Comparison of ENCODE assay signal across 8 mouse cellular contexts in the genomic region with DNA sequence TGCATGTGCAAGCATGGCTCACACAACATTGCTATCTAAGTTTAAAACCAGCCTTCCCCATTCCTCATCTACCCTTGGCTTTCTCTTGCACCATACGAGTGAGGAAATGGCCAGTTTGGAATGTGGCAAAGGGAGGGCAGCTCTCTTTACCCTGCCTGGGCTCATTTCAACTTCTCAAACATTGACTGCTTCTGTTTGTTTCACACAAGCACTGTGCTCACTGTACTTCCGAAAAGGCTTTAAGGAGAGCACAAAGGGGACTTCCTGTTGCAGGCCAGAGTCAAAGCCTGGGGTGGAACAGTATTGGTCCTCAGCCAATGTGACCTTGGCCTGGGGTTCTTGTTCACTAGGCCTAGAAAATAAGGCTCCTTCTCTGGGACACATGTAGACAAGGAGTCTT. TPM values are rescaled to one million over a fixed set of nuclear protein-coding genes. Genes with fewer than 3 reads are reported as not detected.
DNase-seq lines count a peak whose midpoint lies in the region; ATAC-seq and TF ChIP-seq lines count a peak whose summit lies in the region.

No protein-coding gene starts in this region.

- no peak for ATAC-seq in inflammation-experienced regulatory T-cells, adult 6 months
- no peak for ATAC-seq in midbrain, postnatal 0 days (ENCODE audit: low FRiP score)

- no peak for TF ChIP-seq POLR2A in kidney, adult 2 months (IDR thresholded peaks at IDR 0.05; ENCODE audit: low read depth, low read length)

- no peak overlapping the region for H3K4me2 ChIP-seq in midbrain, postnatal 0 days (ENCODE audit: low read depth, low read length, poor library complexity, severe bottlenecking)

- H3K4me3 ChIP-seq in heart, embryonic 10.5 days: no peak overlapping the region
- H3K4me3 ChIP-seq in kidney, adult 2 months (ENCODE audit: insufficient read depth, low read depth, low read length): no peak overlapping the region
- H3K4me3 ChIP-seq in midbrain, postnatal 0 days (ENCODE audit: low read depth, low read length): no peak overlapping the region

- TF ChIP-seq CTCF in kidney, adult 2 months (conservative IDR thresholded peaks at IDR 0.05; ENCODE audit: insufficient read depth, insufficient read length, low read depth, low read length): no peak
- TF ChIP-seq CTCF in midbrain, postnatal 0 days (IDR thresholded peaks at IDR 0.05): no peak

- H3K27ac ChIP-seq in heart, embryonic 10.5 days: no peak overlapping the region
- peak overlapping the region; percentile 72 for H3K27ac ChIP-seq in kidney, adult 2 months (ENCODE audit: insufficient read depth, low read depth, low read length)
- H3K27ac ChIP-seq in midbrain, postnatal 0 days (ENCODE audit: low read depth, low read length): no peak overlapping the region

- peaks cover 74% of the 10 kb centered on the region for H3K36me3 ChIP-seq in heart, embryonic 10.5 days
- peaks cover 10% of the 10 kb centered on the region; the same call in 1 of the 2 replicates for H3K36me3 ChIP-seq in kidney, adult 2 months (ENCODE audit: control insufficient read depth, insufficient read depth, low read length)
- peaks cover 4% of the 10 kb centered on the region; the same call in 1 of the 2 replicates for H3K36me3 ChIP-seq in midbrain, postnatal 0 days (ENCODE audit: insufficient read depth, low read length)

- peaks cover 4% of the 10 kb centered on the region for H3K4me1 ChIP-seq in heart, embryonic 10.5 days
- peaks cover 29% of the 10 kb centered on the region for H3K4me1 ChIP-seq in kidney, adult 2 months (ENCODE audit: control insufficient read depth, insufficient read depth, low read length)
- H3K4me1 ChIP-seq in midbrain, postnatal 0 days (ENCODE audit: insufficient read depth, low read length): no peaks in the 10 kb centered on the region

- H3K9ac ChIP-seq in midbrain, postnatal 0 days (replicated peaks; ENCODE audit: low read length, poor library complexity, severe bottlenecking): no peak overlapping the region

- WGBS in heart, embryonic 10.5 days: 62% methylated on average over 2 of the region's 2 CpGs
- 11% methylated on average over 2 of the region's 2 CpGs for WGBS in kidney, adult 2 months
- WGBS in midbrain, postnatal 0 days: 69% methylated on average over 2 of the region's 2 CpGs

- H3K27me3 ChIP-seq in heart, embryonic 10.5 days (ENCODE audit: insufficient read depth, poor library complexity, severe bottlenecking): no peaks in the 10 kb centered on the region
- no peaks in the 10 kb centered on the region for H3K27me3 ChIP-seq in kidney, adult 2 months (replicated peaks; ENCODE audit: control insufficient read depth, insufficient read depth, low read length)
- no peaks in the 10 kb centered on the region for H3K27me3 ChIP-seq in midbrain, postnatal 0 days (ENCODE audit: insufficient read depth, low read length)

- H3K9me3 ChIP-seq in heart, embryonic 10.5 days: no peaks in the 10 kb centered on the region
- no peaks in the 10 kb centered on the region for H3K9me3 ChIP-seq in midbrain, postnatal 0 days (ENCODE audit: low read length)

- DNase-seq in heart, adult 18-20 months: peak; percentile 68 to 78
- no peak for DNase-seq in heart, embryonic 10.5 days (ENCODE audit: low spot score)
- peak; percentile 29 for DNase-seq in brain, adult 2 months (ENCODE audit: low read depth, low spot score)
- peak; percentile 83 for DNase-seq in kidney, adult 2 months
- peak; percentile 86 for DNase-seq in lung, postnatal 25 days (ENCODE audit: low spot score)
- DNase-seq in cerebellum, postnatal 14 days: no peak
- DNase-seq in midbrain, postnatal 0 days (ENCODE audit: low spot score): no peak

RNA-seq across cellular contexts. Expression of a gene that starts 47.7 kb away (rescaled TPM):
- 10 to 100 TPM; 41.9 to 43.0 TPM for total RNA-seq in heart, adult 18-20 months (2021)
- 22.0 and 28.5 TPM in 2 replicates for polyA plus RNA-seq in heart, embryonic 10.5 days (2016; fragmentation: Nextera tagmentation; extraction: Ambion mirVana)
- polyA plus RNA-seq in kidney, adult 2 months (2012; rRNA removed): 32.5 and 36.6 TPM in 2 replicates
- 10 to 100 TPM in 1 of 3 experiments, 1 to 10 TPM in 2; 4.0 to 31.5 (median 8.5) TPM for polyA plus RNA-seq in inflammation-experienced regulatory T-cells, adult 6 months (2017; shearing (Covaris generic))
- 3.8 and 6.5 TPM in 2 replicates for total RNA-seq in midbrain, postnatal 0 days (2014; rRNA removed)
- polyA plus RNA-seq in midbrain, postnatal 0 days (2015; fragmentation: Nextera tagmentation; extraction: Ambion mirVana): 14.9 and 18.0 TPM in 2 replicates

Comparison
In these comparisons a context has a peak if more than half of its experiments do, and no peak if none do; other contexts are left out.
1. DNase-seq: peak in heart, adult 18-20 months (2 of 2), brain, adult 2 months (single experiment), kidney, adult 2 months (single experiment) and lung, postnatal 25 days (single experiment); none in heart, embryonic 10.5 days (single experiment), cerebellum, postnatal 14 days (0 of 2) and midbrain, postnatal 0 days (single experiment).